Mouse (Mus musculus) limb, embryonic 13.5 days (tissue): ENCODE measurements at regions not wholly inside any gene's neighbourhood (a gene's known extent, or its start where the extent isn't known, plus 50 kb on each side); places are given as distances from the start of the nearest gene placed in this dataset.

Source experiments
- ATAC-seq: fragments of 200-750 bp; cut with Nextera tagmentation; 2 replicates; pipeline ENCODE4 v1.8.0; 2017; ENCODE audit warnings: low read depth, moderate number of reproducible peaks, moderate TSS enrichment; ENCODE audit not compliant: low FRiP score
- H3K27ac ChIP-seq: fragments of 300-500 bp; sonication (generic); 2 replicates; pipeline ENCODE4 v1.5.1; 2015; ENCODE audit warnings: inconsistent platforms, mild to moderate bottlenecking, moderate library complexity
- H3K27me3 ChIP-seq: fragments of 300-500 bp; sonication (generic); 2 replicates; pipeline ENCODE4 v1.6.1; 2015; ENCODE audit warnings: mild to moderate bottlenecking, inconsistent platforms
- H3K36me3 ChIP-seq: fragments of 300-500 bp; sonication (generic); 2 replicates; pipeline ENCODE4 v1.6.1; 2015; ENCODE audit warnings: inconsistent platforms, mild to moderate bottlenecking, moderate library complexity
- H3K4me1 ChIP-seq: fragments of 300-500 bp; sonication (generic); 2 replicates; pipeline ENCODE4 v1.6.1; 2015; ENCODE audit warnings: inconsistent platforms
- H3K4me2 ChIP-seq: fragments of 300-500 bp; sonication (generic); replicated peaks from 2 replicates; pipeline ENCODE4 v1.6.1; 2015; ENCODE audit warnings: inconsistent platforms, mild to moderate bottlenecking, moderate library complexity
- H3K4me3 ChIP-seq: fragments of 300-500 bp; sonication (generic); 2 replicates; pipeline ENCODE4 v1.5.1; 2015; ENCODE audit warnings: moderate library complexity, mild to moderate bottlenecking, inconsistent platforms
- H3K9ac ChIP-seq: fragments of 300-500 bp; sonication (generic); 2 replicates; pipeline ENCODE4 v1.6.1; 2015; ENCODE audit warnings: mild to moderate bottlenecking, inconsistent platforms
- H3K9me3 ChIP-seq: fragments of 300-500 bp; sonication (generic); 2 replicates; pipeline ENCODE4 v1.6.1; 2016; ENCODE audit warnings: inconsistent platforms
- WGBS: fragments of 180-500 bp; shearing (Covaris S2); methylation state at CpG from one replicate; pipeline ENCODE4 v1.1.7; 2015; 5-methylcytosine and 5-hydroxymethylcytosine counted together

DNA sequence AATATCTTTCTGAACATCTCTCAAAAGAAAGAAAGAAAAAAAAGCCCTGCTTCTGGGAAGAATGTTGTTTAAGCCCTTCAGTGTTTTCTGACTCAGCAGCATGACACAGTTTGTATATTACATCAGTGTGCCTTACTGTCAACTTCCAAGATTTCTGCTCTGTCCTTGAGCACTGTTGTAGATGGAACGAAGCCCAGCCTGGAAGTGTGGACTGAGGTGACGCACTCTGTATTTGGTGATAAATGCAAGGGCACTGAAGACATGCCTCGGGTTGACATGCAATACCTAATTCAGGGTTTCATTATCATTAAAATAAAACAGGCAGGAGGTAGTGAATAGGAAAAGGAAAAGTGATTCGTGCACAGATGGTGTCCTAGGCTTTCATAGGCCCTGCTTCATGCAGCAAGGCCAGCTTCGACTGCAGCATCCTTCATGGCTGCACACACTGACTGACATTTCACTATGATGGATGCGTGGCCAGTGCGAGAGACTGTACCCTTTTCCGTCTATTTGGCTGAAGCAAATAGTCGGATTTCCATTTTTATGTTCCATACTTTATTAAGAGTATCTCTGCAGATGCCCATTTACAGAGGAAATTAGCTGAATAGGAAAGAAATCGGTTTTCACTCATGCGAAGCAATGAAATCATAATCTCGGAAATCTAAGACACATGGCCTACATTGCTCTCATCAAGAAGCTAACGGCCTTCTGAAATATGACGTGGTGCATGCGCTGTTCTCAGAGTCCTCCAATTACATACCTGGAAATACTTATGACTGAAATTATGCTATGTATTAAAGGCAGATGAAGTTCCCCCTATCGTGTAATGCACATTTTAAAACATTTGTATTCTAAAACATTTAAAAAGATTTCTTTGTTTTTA, 400.7 kb upstream of the Nr5a2 start:
- Histone ChIP-seq H3K27me3 (no peaks in the 10 kb centered on the region), H3K36me3 (no peaks in the 10 kb centered on the region), H3K4me3 (no peak overlapping the region), H3K4me1 (no peaks in the 10 kb centered on the region), H3K4me2 (no peak overlapping the region), H3K9ac (no peak overlapping the region), H3K9me3 (no peaks in the 10 kb centered on the region), H3K27ac (no peak overlapping the region)
- no peak for ATAC-seq
- WGBS, result 70% methylated on average over 16 of the region's 16 CpGs

DNA sequence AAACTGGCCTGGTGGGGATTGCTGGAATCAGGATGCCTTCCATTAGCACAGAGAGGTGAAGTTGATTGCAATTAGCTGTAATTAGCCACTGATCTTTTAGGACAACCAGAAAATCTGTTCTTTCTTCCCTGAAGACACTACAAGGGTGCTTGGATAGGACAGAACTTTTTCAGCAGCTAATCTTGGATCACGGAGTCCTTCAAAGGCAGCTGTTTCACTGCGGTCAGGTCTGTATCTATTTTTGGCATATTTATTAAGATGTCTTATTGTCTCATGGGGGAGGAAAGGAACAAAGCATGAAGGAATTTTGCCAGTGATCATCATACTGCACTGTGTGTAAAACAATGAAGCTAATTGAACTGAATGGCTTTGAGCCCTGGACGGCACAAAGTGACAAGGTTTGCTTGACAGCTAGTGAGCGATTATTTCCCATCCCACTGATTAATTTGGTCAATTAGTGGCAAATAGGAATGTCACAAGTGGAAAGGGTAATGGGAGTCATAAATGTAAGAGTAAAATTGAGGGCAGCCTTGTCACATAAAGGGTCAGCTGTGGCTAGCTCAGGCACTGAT, 395.8 kb upstream of the Nr5a2 start:
- no peak for ATAC-seq
- no peaks in the 10 kb centered on the region for H3K36me3 ChIP-seq
- H3K27me3 ChIP-seq, result no peaks in the 10 kb centered on the region
- no peak overlapping the region for H3K4me2 ChIP-seq
- no peaks in the 10 kb centered on the region for H3K9me3 ChIP-seq
- no peaks in the 10 kb centered on the region for H3K4me1 ChIP-seq
- H3K9ac ChIP-seq, result no peak overlapping the region
- 65% methylated on average over 4 of the region's 4 CpGs for WGBS
- H3K4me3 ChIP-seq, result no peak overlapping the region
- no peak overlapping the region for H3K27ac ChIP-seq

DNA sequence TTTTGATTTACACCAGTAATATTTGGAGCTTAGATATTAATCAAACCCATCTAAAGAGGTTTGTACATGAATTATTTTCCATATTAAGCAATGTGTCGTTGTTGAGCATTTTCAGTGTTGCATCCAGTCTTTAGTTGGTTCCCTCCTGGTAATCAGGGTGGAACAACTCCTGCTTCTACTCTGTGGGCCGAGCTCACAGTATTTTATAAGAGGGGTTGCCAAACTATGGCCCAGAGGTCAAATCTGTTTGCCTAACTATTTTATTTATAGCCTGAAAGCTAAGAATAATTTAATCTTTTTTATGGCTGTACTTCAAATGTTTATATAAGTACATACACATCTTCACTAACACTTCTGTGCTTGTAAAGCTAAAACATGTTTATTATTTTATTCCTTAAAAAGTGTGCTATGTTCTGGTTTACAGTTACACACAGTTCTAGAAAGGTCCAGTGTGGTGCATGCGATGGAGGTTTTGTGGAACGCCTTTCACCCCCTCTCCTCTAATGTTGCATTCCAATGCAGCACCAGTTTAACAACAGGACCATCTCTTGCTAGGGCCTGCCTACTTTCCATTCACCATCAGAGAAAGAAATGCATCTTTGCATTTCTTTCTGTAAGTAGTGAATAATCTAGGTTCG, 392.3 kb upstream of the Nr5a2 start:
- Histone ChIP-seq H3K27ac (no peak overlapping the region), H3K4me2 (no peak overlapping the region), H3K36me3 (no peaks in the 10 kb centered on the region), H3K9me3 (no peaks in the 10 kb centered on the region), H3K27me3 (no peaks in the 10 kb centered on the region), H3K9ac (no peak overlapping the region), H3K4me1 (no peaks in the 10 kb centered on the region), H3K4me3 (no peak overlapping the region)
- no peak for ATAC-seq
- 81% methylated on average over 5 of the region's 5 CpGs for WGBS

DNA sequence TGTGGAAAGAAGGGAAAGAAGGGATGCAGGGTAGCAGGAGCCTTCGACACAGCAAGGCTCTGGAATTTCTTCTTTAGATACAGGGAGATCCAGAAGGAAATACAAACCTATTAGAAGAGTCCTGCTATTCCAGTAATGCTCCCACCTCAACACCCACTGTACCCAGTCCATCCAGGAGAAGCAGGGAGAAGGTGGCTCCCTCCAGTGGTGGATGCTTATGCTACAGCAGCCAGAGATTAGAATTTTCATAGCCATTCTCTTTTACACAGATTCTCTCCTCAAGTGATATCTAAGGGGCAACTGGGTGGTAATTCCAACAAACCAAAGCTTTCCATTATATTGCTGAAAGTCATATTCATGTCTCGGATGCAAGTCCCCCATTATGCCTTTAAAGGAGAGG, 373.9 kb upstream of the Nr5a2 start:
- no peak for ATAC-seq
- Histone ChIP-seq H3K9ac (no peak overlapping the region), H3K9me3 (no peaks in the 10 kb centered on the region), H3K27ac (no peak overlapping the region), H3K4me3 (no peak overlapping the region), H3K4me1 (peaks cover 13% of the 10 kb centered on the region), H3K36me3 (no peaks in the 10 kb centered on the region), H3K4me2 (no peak overlapping the region), H3K27me3 (no peaks in the 10 kb centered on the region)
- WGBS, result 91% methylated on average over 2 of the region's 2 CpGs

DNA sequence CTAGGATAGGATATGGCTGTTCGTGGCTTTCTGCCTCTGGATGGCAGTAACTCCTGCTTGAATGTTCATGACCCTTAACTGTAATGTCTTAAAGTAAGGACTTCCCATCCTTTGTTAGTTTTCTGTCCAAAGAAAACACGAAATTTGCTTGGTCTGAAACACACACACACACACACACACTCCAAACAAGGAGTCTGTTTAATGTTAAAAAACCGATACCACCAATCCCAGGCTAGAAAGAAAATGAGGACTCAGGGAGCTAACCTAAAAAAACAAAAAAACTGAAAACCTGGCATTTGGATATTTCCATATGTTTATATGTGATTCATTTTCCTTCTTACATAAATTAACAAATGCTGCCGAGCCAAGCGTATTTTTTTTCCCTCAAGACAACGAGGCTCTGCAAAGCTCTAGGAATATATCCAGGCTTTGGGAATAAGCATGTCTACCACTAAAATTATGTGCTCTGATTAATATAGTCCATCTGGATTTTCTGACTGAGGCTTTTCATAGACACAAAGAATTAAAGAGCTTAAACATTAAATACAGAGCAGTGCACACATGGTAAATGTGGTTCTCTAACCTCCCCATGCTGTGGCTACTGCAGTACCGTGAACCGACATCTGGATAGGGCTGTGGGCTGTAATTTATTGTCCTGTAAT, 372.0 kb upstream of the Nr5a2 start:
- no peak overlapping the region for H3K4me3 ChIP-seq
- no peaks in the 10 kb centered on the region for H3K36me3 ChIP-seq
- H3K27me3 ChIP-seq, result no peaks in the 10 kb centered on the region
- no peaks in the 10 kb centered on the region for H3K9me3 ChIP-seq
- H3K4me2 ChIP-seq, result peak overlapping the region; percentile 30
- peak overlapping the region; percentile 78 for H3K27ac ChIP-seq
- no peak overlapping the region for H3K9ac ChIP-seq
- H3K4me1 ChIP-seq, result peaks cover 13% of the 10 kb centered on the region
- WGBS, result 16% methylated on average over 8 of the region's 8 CpGs
- peak; percentile 91 for ATAC-seq

DNA sequence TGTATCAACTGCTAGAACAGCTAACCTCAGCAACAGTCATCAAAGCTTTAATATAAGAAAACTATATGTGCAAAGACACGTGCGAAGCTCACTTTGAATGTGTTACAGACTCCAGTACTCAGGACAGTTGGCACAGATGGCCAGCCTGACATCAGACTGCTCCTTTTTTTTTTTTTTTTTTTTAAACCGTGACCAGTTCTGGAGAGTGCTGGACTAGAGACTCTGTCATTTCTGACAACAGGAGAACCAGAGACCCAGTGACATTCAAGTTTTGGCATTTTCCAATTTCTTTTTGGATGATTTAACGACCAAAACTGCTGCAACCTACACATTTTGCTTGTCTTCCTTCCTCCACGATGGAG, 371.5 kb upstream of the Nr5a2 start:
- H3K36me3 ChIP-seq, result no peaks in the 10 kb centered on the region
- H3K9ac ChIP-seq, result no peak overlapping the region
- peak overlapping the region; percentile 78; the same call in 1 of the 2 replicates for H3K27ac ChIP-seq
- no peak overlapping the region for H3K4me2 ChIP-seq
- WGBS, result 48% methylated on average over 5 of the region's 5 CpGs
- ATAC-seq, result peak; percentile 12; the same call in 1 of the 2 replicates
- peaks cover 13% of the 10 kb centered on the region for H3K4me1 ChIP-seq
- H3K27me3 ChIP-seq, result no peaks in the 10 kb centered on the region
- no peak overlapping the region for H3K4me3 ChIP-seq
- no peaks in the 10 kb centered on the region for H3K9me3 ChIP-seq

DNA sequence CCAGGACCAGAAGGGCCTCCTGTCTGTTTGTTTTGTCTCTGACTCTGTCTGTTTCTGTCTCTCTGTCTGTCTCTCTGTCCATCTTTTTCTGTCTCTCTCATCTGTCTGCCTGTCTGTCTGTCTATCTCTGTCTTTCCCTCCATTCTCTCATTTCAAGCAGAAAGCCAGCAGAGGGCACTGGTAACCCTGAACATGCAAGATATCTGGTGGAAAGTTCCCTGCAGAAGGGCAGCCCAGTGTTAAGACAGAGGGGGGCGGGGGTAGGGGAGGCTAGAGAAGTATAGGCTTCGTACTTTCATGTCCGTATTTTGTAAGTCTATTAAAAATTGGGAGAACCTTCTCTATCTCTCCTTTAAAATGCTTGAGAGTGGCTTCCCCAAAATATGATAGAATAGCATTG, 370.4 kb upstream of the Nr5a2 start:
- Histone ChIP-seq H3K4me1 (peaks cover 13% of the 10 kb centered on the region), H3K27ac (no peak overlapping the region), H3K4me3 (no peak overlapping the region), H3K27me3 (no peaks in the 10 kb centered on the region), H3K36me3 (no peaks in the 10 kb centered on the region), H3K4me2 (no peak overlapping the region), H3K9ac (no peak overlapping the region), H3K9me3 (no peaks in the 10 kb centered on the region)
- 25% methylated on average over 3 of the region's 3 CpGs for WGBS
- ATAC-seq, result no peak

DNA sequence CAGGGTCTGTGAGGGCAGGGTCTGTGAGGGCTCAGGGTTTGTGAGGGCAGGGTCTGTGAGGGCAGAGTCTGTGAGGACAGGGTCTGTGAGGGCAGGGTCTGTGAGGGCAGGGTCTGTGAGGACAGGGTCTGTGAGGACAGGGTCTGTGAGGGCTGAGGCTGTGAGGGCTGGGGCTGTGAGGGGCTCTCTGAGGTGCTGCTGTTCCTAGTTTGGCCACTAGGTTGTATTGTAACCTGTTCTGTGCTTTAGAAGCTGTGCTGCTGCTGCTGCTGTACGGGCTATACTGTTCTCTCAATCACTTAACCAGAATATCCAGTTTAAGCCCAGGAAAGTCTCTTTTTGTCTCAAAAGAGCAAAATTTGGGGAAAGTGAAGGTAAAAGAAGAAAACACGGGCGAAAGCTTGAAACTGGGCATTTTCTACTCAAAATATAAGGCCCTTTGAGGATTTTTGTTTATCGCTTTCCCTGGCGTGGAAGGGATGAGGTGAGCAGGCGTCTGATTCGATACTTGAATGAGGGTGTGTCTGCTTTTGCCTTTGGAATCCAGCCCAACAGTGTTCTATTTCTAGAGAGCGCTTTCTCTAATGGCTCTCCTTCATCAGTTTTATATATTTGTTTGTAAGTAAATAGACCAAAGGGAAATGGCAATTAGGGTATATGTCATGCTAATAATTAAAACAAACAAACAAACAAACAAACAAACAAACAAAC, 363.8 kb upstream of the Nr5a2 start:
- no peak; the same call in 1 of the 2 replicates for ATAC-seq
- WGBS, result 49% methylated on average over 8 of the region's 8 CpGs
- no peak overlapping the region for H3K4me3 ChIP-seq
- no peaks in the 10 kb centered on the region for H3K27me3 ChIP-seq
- H3K27ac ChIP-seq, result no peak overlapping the region
- no peaks in the 10 kb centered on the region for H3K9me3 ChIP-seq
- peak overlapping the region; percentile 33; the same call in 1 of the 2 replicates for H3K4me2 ChIP-seq
- no peaks in the 10 kb centered on the region for H3K36me3 ChIP-seq
- no peaks in the 10 kb centered on the region for H3K4me1 ChIP-seq
- H3K9ac ChIP-seq, result no peak overlapping the region

DNA sequence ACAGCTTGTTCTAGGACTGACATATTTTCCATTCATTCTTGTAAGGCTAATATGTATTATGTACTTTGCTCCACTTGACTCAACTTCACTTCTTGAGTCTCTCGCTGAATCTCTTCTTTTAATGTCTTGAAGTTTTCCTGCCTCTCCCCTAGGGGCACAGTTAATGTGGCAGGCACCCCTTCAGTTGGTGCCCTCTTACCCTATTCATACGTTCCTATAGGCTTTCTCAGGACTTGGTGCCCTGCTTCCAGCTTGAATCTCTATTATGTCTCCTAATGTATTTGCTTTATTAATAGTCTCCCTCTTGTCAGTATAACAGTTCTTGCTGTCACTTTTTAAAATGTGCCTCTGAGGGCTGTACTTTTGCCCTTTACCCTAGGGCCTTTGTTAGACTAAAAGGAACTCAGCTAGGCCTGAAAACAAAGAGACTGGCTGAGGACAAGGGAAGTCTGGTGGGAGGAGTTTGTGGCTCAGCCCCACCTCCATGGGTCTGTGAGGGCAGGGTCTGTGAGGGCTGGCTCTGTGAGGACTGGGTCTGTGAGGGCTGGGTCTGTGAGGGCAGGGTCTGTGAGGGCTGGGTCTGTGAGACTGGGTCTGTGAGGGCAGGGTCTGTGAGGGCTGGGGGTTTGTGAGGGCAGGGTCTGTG, 362.9 kb upstream of the Nr5a2 start:
- Histone ChIP-seq H3K27me3 (no peaks in the 10 kb centered on the region), H3K9me3 (no peaks in the 10 kb centered on the region), H3K4me2 (no peak overlapping the region), H3K4me1 (no peaks in the 10 kb centered on the region), H3K9ac (no peak overlapping the region), H3K4me3 (no peak overlapping the region), H3K36me3 (no peaks in the 10 kb centered on the region), H3K27ac (no peak overlapping the region; the same call in 1 of the 2 replicates)
- no peak for ATAC-seq
- WGBS, result 54% methylated on average over 2 of the region's 2 CpGs

DNA sequence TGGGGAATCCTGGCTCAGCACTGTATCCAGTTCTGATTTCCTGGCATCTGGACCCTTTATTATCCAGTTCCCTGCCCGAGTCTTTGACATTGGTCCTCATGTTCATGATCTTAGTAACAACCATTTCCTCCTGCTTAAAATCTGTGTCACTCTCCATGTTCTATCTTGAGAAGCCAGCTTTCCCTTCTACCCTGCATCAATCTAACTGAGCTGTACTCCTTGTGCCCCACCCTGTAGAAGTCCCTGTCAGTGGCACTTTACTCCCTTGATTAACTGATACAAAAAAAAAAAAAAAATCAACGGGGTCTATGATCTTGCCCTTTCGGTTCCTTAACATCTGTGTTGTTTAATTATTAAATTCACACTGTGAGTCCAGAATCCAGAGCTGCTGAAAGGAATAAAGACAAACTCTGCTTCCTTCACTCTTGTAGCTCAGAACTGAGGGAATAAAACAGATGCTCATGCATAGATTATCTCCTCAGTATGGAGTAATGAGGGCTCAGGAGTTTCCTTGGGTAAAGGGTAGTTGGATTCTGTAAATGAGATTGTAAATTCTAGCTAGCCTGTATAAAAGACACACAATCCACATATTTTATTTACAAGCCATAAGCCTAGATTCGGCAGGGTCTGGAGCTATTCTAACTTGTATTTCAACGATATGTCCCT, 342.6 kb upstream of the Nr5a2 start:
- Histone ChIP-seq H3K9me3 (no peaks in the 10 kb centered on the region), H3K4me2 (no peak overlapping the region), H3K9ac (no peak overlapping the region), H3K27me3 (no peaks in the 10 kb centered on the region), H3K4me3 (no peak overlapping the region), H3K27ac (no peak overlapping the region), H3K36me3 (no peaks in the 10 kb centered on the region), H3K4me1 (no peaks in the 10 kb centered on the region)
- WGBS, result 68% methylated on average over 5 of the region's 5 CpGs
- ATAC-seq, result no peak
